Mouse (Mus musculus): ENCODE measurements around the gene Spats2. TPM values are rescaled to one million over a fixed set of nuclear protein-coding genes. Genes with fewer than 3 reads are reported as not detected.

Spats2 gene
- total RNA-seq, 2 experiments from 2014 or later: 34.4 to 36.4 TPM

DNA sequence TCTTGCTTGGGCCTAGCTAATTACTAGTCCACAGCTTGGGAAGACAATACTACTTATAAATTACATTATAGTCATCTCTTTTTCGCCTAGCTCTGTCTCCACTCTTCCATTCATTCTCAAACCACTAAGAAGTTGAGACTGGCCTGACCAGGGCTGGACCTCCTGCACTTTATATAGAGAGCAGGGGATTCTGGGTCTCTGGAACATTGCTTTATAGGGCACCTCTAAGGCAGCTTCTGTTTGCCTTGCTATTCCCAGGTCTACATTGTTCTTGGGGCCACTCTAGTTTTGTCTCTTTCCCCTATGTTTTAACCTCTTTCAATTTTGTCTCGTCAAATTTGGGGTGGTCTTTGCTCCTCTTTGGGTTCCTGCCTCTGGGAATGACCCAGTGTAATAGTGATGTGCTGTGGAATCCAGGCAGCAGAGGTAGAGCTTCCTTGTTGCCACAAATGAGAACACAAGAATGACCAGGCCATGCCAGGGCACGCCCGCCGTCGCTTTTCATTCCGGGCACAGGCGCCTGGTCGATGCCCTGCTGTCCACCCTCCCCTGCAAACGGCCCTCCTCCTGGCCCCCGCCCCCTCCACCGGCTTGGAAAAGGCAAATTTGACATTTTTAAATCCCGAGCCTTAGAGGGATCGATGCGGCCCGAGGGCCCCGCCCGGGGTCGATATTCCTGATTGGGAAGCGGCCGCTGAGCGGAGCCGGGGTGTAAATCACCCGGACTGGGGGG lies 29.5 kb upstream of the Spats2 start:
- intact Hi-C loops (cut with DNase I): no loop called here
- DNase-seq (ENCODE audit: extremely low spot score in 1 of 2, low spot score in 2 of 2): no peak

DNA sequence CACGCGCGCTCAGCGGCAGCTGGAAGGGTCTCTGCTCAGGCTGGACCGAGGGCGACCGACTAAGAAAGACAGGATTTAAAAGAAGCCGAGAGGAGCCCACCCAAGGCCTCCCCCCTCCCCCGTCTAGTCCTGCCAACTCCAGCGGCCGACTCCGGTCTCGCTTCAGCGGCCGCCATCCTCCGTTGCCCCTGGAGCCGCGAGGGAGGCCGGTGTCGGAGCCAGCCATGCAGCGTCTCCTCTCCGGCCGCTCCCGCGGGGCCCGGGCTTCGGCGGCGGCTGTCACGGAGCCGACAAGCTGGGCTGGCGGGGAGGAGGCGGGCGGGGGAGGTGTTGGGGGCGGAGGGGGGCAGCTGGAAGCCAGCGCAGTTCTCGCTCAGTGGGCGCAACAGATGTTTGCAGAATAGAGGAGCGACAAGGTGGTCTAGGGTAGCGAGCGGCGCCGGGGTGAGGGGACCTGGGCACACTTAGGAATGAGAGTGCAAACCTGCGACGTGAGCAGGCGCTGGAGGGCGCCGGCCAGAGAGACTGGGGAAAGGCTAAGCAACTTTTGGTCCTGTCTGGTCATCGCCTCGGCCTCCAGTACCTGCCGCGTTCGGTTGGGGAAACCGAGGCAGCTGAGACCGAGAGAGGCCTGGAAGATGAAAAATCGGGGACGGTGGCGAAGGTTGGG lies 28.8 kb upstream of the Spats2 start:
- DNase-seq (ENCODE audit: extremely low spot score in 1 of 2, low spot score in 2 of 2): peak in 1 of 2 experiments; percentile 65
- intact Hi-C loops (cut with DNase I): no loop called here

DNA sequence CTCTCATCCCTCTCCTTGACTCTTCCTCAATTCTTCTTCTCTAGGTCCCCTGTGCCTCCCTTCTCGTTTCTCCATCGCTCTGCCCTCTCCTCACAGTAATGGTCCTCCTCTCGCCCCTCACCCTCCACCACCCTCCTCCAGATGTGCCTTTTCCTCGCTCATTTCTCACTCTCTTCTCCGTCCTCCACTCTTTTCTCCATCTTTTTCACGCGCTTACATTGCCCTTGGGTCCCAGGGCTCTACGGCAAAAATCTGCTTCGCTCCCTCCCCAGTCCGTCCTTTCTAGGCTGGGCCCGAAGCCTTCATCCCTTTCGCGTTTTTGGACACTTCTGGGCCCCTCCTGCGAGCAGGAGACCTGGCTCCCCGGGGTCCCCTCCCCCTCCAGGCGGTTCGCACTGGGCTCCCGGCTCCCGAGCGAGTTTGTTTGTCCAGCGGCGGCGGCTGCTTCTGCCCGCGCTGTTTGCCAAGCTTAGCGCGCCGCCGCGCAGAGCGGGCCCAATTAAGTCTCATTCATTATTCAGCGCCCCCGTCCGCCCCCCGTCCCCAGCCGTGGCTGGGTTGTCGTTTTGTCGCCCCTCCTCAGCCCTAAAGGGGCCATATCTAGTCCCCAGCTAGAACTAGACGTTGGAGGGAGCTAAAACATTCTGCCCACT lies 27.8 kb upstream of the Spats2 start:
- intact Hi-C loops (cut with DNase I): no loop called here
- DNase-seq (ENCODE audit: extremely low spot score in 1 of 2, low spot score in 2 of 2): no peak

DNA sequence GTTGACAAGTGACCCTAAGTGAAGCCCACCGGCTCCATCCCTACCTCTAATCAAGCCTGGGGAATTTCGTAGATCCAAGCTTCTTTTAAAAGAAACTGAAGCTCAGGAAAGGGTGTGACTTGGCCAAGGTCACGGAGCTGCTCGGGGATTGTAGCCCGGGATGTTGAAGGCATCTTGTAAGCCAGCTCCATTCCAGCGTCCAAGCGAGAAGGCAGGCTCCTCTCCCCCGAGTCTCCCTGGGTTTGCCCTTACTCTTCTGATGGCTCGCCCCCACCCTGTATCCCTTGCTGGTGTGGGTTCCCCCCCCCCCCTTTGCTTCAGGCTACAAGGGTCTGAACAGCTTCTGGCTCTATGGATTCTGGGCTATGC lies 27.2 kb upstream of the Spats2 start:
- intact Hi-C loops (cut with DNase I): no loop called here
- DNase-seq (ENCODE audit: extremely low spot score in 1 of 2, low spot score in 2 of 2): no peak

DNA sequence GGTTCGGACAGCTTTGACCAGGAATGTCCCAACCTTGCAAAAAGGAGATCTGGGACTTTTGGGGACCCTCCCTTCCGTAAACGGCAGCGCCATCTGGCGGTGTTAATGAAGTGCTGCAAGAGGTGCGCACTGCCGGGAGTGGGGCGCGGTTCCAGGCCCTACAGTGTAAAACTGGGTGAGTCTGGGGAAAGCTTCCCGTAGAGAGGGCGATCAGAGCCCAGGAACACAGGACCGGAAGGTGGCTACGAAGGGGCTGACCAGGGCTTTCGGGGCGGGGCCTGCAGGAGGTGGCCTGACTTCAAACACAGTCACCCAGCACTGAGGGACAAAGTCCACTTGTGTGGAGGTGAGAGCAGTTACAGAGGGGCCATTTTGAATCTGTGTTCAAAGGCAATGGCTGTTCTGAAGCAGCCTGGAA lies 26.6 kb upstream of the Spats2 start:
- intact Hi-C loops (cut with DNase I): no loop called here
- DNase-seq (ENCODE audit: extremely low spot score in 1 of 2, low spot score in 2 of 2): peak in 1 of 2 experiments; percentile 67

DNA sequence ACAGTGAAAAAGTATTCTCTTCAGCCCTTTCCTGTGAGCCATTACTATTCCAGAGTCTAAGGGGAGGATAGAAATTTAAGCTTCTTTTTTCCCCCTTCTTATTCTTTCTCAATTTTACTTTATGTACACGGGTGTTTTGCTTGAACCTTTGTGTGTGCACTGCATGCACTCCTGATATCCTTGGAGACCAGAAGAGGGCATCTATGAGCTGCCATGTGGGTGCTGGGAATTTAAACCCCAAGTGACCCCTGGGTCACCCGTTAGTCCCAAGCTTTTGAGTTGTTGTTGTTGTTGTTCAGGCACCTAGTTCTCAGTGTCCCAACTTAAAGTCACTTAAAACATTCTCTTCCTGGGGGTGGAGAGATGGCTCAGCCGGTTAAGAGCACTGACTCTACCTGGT lies 25.7 kb upstream of the Spats2 start:
- no peak for DNase-seq (ENCODE audit: extremely low spot score in 1 of 2, low spot score in 2 of 2)
- intact Hi-C loops (cut with DNase I): no loop called here

DNA sequence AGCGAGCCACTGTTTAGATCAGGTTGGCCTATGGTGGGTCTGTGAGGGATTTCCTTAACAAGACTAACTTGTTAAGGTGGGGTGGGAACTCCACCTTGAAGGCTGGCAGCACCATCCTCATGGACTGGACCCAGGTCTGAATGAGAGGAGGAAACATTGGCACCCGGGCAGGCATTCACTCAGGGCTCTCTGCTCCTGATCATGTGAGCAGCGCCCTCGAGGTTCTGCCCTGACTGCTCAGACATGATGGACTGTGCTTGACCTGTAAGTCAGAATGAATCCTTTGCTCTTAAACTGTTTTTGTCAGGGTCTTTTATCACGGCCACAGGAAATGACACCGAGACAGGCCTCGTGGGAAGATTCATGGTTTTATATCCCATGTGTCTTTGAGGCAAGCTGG lies 20.5 kb upstream of the Spats2 start:
- DNase-seq (ENCODE audit: extremely low spot score in 1 of 2, low spot score in 2 of 2): no peak
- intact Hi-C loops (cut with DNase I): no loop called here

DNA sequence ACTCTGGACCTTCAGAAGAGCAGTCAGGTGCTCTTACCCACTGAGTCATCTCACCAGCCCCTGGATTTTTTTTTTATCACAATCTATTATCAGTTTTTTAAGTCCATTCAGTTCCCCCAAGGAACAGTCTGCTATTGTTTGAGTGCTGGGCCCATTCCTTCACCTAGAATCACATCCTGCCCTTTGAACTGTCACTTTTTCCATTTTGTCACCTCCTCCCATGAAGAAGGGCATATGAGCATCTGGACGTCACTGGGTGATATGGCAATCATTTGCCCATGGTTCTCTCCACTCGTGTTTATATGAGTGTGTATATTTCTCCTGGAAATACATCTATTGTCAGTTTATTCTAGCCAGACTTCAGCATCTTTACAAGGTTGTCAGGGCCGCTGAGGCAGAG lies 17.9 kb upstream of the Spats2 start:
- DNase-seq (ENCODE audit: extremely low spot score in 1 of 2, low spot score in 2 of 2): no peak
- intact Hi-C loops (cut with DNase I): no loop called here

DNA sequence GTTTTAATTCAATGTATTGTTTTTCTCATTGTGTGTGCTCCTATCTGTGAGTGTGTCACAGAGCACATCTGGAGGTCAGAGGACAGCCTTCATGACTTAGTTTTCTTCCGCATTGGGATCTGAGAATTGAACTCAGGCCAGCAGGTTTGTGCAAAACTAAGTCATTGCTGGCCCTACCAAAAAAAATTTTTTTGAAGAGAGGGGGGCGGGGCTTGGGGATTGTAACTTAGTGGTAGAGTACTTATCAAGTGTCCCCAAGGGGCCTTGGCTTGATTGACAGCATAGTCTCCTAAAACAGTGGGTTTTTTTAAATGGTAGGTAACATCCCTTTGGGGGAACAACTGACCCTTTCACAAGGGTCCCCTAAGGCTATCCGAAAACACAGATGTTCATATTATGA lies 14.6 kb upstream of the Spats2 start:
- intact Hi-C loops (cut with DNase I): no loop called here
- DNase-seq (ENCODE audit: extremely low spot score in 1 of 2, low spot score in 2 of 2): no peak

DNA sequence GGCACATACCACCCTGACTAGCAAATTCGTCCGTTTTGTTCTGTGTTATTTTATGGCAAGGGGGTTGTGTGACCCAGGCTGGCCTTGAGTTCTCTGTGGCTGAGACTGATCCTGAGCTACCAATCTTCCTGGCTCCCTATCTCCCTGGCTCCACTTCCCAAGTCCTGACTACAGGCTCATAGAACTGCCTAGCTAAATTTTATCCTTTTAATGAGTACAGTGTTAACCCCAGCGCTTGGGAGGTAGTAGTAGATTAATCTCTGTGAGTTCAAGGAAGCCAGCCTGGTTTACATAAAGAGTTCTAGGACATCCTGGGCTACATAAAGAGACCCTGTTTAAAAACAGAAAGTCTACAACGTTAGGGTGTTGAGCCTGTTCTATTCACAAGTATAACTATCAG lies 13.9 kb upstream of the Spats2 start:
- no peak for DNase-seq (ENCODE audit: extremely low spot score in 1 of 2, low spot score in 2 of 2)
- intact Hi-C loops (cut with DNase I): no loop called here

DNA sequence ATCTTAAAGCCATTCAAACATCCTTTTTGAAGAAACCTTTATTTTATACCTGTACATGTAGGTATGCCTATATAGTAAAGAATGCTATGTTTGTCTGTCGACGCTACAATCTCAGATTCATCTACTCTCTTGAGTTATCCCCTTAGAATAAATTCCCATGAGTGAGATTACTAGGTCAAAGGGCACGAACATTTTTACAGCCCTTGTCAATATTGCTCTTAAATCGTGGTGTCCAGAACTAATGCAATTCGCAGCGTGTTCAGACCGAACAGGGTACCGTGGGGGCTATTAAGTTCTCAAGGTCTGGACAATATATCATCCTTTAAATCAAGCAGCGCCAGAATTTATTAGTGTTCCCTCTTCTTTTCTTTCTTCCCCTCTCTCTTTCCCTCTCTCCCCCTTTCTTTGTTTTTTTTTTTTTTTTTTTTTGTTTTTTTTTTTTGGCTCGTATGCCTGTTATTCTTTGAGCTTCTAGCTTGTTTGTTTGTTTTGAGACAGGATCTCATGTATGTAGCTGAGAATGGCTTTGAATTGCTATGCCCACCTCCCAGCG lies 12.8 kb upstream of the Spats2 start:
- DNase-seq (ENCODE audit: extremely low spot score in 1 of 2, low spot score in 2 of 2): no peak

DNA sequence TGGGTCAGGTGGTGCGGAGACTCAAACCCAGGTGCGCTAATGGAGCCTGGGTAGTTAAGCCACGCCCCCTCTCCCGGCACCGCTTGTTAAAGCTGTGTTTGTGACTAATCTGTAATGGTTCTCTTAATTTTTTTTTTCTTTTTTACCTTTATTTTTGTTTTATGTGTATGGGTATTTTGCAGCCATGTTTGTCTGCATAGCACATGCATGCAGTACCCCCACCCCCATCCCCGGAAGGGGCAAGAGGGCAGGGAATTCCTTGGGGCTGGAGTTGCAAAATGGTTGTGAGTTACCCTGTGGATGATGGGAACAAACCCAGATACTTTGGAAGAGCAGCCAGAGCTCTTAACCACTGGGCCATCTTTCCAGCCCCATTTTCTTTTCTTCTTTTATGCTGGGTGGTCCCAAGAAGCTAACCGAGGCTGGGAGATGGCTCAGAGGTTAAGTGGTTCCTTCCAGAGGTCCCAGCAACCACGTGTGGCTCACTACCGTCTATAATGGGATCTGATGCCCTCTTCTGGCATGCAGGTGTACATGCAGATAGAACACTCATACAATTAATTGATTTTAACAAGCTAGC lies 12.2 kb upstream of the Spats2 start:
- DNase-seq (ENCODE audit: extremely low spot score in 1 of 2, low spot score in 2 of 2): no peak
- intact Hi-C loops (cut with DNase I): no loop called here

More for the DNA sequence above, 12.8 kb upstream of the Spats2 start:
- intact Hi-C loops (cut with DNase I): no loop called here

DNA sequence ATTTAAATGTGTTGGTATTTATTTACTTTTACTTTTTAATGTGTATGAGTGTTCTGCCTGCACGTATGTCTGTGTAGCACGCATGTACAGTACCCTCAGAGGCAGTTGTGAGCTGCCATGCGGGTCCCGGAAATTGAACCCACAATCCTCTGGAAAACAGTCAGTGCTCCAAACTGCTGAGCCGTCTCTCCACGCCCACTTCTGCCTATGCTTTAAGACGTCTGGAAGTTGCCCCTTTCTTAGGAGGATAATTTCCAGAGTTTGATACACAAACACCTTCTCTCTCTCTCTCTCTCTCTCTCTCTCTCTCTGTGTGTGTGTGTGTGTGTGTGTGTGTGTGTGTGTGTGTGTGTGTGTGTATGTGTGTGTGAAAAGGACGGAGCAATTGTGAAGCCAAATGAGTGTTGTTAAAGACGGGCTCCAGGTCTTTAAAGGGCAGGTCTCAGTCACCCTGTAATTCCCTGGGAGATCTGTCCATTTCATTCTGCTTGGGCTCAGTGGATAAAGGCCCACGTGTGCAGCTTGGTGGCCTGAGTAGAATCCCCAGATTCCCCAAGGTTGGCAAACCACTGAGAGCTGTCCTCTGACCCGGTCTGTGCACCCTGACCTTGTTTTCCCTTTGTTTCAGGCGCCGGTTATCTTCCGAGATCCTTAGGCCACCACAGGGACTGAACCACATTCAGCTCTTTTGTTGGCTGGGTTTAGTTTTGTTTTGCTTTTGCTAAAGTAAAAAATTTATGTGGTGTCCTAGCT lies 11.2 kb upstream of the Spats2 start:
- intact Hi-C loops (cut with DNase I): no loop called here
- no peak for DNase-seq (ENCODE audit: extremely low spot score in 1 of 2, low spot score in 2 of 2)

DNA sequence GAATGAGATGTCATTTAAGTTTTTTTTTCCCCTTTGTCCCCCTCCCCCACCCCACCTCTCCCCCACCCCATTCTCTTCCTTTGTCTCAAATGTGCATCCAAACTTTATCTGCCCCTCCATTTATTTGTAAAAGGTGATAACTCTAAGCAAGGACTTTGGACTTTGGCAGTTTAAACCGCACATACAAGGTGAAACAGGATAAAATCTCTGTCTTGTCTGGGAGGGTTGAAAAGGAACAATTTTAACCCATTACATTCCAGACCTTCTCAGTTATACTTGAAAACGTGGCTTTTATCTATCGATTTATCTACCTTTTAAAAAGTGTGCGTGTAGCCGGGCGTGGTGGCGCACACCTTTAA lies 10.7 kb upstream of the Spats2 start:
- no peak for DNase-seq (ENCODE audit: extremely low spot score in 1 of 2, low spot score in 2 of 2)
- intact Hi-C loops (cut with DNase I): no loop called here

DNA sequence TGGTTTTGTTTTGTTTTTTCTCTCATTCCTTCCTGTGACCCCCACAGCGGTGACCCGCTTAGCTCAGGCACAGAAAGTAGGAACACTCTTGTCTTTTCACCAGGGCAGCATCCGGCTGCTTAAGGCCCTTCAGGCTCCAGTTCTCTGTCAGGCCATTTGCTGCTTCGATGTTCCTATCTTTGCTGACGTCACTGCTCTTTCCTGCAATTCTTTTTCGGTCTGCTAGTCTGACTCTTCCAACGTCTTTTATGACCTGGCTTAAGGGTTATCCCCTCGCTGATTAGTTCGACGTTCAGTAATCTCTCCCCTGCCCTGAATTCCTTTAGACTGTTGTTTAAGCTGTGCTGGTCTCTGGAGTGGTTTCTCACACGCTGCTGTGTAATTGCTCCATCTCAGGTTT lies 9.2 kb upstream of the Spats2 start:
- DNase-seq (ENCODE audit: extremely low spot score in 1 of 2, low spot score in 2 of 2): no peak
- intact Hi-C loops (cut with DNase I): no loop called here

DNA sequence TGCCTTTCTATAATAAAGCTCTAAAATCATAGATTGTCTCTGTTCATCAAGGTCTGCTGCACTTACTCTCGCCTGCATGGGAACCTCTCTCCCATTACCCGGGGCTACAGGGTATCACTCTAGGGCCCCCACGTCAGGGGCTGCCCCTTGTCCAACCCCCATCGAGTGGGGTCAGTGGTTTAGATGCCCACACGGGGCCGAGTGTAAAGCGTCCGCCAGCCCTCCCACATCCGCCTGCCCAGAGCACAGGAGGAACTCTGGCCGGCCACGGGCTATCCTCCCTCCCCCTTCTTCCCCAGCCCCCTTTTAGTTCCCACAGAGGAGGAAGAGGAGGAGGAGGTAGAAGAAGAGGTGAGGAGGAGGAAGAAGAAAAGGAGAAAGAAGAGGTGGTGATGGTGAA lies 4.9 kb upstream of the Spats2 start:
- no peak for DNase-seq (ENCODE audit: extremely low spot score in 1 of 2, low spot score in 2 of 2)
- intact Hi-C loops (cut with DNase I): no loop called here

DNA sequence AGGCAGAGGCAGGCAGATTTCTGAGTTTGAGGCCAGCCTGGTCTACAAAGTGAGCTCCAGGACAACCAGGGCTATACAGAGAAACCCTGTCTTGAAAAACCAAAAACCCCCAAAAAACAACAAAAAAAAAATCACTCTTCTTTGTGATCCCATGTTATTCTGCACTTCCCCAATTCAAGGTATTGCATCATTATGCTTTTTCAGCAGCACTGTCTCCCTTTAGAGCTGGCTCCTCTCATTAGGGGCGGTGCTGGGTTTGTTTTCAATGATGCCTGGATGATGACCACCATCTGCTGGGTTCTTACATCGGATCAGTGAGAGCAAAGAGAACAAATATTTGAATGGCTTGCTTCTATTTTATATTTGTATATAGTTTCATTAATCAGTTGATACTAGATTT lies 3.1 kb upstream of the Spats2 start:
- DNase-seq (ENCODE audit: extremely low spot score in 1 of 2, low spot score in 2 of 2): no peak
- intact Hi-C loops (cut with DNase I): no loop called here

DNA sequence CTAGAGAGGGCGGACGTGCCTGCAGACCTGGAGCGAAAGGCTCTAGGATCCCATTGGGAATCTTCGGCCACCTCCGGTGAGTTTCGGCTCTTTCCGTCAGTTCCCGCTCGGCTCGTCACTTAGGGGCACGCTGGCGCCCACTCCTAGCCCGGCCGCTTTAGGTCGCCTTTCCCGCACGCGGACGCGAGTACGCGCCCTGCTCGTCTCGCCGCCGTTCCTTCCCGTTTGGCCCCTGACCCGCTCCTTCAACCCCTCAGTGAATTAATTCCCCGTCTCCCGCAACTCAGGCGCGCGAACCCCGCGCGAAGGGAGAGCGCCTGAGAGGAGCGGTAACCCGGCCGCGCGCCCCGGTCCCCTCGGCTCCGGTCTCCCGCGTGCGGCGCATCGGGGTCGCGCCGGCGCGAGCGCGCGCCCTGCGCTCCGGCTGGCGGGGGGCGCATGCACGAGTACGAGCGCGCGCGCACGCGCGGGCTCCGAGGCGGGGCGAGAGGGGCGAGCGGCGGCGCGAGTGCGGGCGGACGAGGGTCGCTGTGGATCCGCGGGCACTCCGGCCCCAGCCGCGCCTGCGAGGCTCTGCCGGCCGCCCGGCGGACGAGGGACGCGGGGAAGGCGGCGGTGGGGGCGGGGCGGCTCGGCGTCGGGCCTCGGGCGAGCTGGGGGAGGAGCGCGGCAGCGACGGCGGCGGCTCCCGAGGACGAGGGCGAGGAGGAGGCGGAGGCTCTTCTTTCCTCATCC lies 532 bp downstream of the Spats2 start:
- peak; percentile 83 to 90 for DNase-seq (ENCODE audit: extremely low spot score in 1 of 2, low spot score in 2 of 2)
- intact Hi-C loops (cut with DNase I): no loop called here

Data from left cerebral cortex, postnatal 10 days (tissue).